Mouse (Mus musculus) testis, adult 2 months (tissue): Measurements from ENCODE around the gene Slc6a21.
A peak's percentile ranks its signal among the peaks of the same experiment; 100 is the strongest.

ENCODE experiments used
- CTCF ChIP-seq: fragments of 200-500 bp; IDR thresholded peaks from 2 replicates; pipeline ENCODE4 v1.5.1; 2012; ENCODE audit warnings: low read depth, mild to moderate bottlenecking, inconsistent platforms, low read length, moderate library complexity; ENCODE audit not compliant: control insufficient read depth, insufficient read depth, insufficient replicate concordance
- POLR2A ChIP-seq: fragments of 200-500 bp; IDR thresholded peaks from 2 replicates; pipeline ENCODE4 v1.6.1; 2012; ENCODE audit warnings: low read depth, mild to moderate bottlenecking, inconsistent platforms, low read length, moderate library complexity; ENCODE audit not compliant: control insufficient read depth

- TF ChIP-seq CTCF: no peak
- TF ChIP-seq POLR2A: peak; percentile 23
These were observed 36.5 kb upstream of the Slc6a21 start, which contains the start of gene Slc6a16 for GRCm38 (mm10) chr7:45240633-45241388.
